Mouse (Mus musculus) cerebellum, adult 2 months (tissue): Measurements from ENCODE around the gene Epb41l1.

Experiments
- CTCF ChIP-seq: fragments of 200-500 bp; IDR thresholded peaks from 2 replicates; pipeline ENCODE4 v1.5.1; 2011; ENCODE audit warnings: low read depth, mild to moderate bottlenecking, control low read depth, low read length, moderate library complexity, borderline replicate concordance; ENCODE audit not compliant: insufficient read depth
- POLR2A ChIP-seq: fragments of 200-500 bp; IDR thresholded peaks from 2 replicates; pipeline ENCODE4 v1.6.1; 2011; ENCODE audit warnings: low read length, control low read depth, borderline replicate concordance; ENCODE audit not compliant: insufficient read depth

DNA sequence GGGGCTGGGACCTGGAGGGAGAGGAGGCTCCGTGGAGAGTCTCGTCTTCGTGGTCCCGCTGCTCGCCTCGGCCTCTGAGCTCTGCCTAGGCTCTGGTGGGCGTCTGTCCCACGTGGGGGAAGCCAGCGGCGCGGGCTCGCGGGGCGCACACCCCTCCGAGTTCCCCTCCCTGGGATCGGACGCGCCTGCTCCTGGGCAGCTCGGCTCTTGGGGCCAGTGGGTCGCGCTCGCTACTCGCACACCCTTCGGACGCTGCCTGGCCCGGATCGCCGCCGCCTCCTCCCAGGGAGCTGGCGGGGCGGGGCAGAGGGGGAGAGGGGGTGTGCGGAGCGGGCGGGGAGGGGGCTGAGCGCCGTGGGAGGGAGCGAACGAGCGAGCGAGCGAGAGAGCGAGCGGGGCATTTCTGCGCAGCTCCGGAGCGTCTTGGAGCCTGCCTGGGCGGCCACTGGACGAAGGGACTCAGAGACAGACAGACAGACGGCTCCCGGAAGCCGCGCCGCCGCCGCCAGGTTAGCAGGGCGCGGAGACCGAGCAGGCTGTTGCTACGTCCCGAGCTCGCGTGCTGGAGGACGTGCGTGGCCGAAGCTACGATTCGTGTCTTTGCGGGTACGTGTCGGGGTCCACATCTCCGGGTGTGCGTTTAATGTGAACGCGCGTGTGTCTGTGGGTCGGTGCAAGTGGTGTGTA lies at the start of gene Epb41l1:
- no peak for TF ChIP-seq POLR2A
- TF ChIP-seq CTCF = no peak
